Mouse (Mus musculus): Measurements from ENCODE around the gene Otud7a.

DNA sequence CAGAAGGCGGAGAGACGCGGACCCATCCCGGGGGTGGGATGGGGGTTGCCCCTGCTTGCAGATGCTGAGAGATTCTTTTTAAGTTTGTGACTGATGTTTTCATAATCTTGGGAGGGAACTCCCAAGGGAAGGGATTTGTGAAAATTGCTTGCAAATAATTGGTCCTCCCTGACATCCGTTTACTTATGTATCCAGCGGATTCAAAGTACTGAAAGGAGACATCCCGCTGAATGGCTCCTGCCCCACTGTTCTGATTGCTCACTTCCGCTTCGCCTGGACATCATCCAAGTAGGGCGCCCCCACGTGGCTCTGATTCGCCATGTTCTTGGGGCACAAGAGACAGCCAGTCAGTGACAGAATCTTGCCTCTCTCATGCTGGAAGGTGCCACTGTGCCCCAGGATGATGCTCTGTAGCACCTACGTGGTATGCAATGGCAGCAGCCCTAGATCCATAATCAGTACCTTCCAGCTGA is 311.0 kb downstream of the Otud7a start:
- peak; percentile 24; the same call in 1 of the 2 replicates for TF ChIP-seq CTCF (IDR thresholded peaks at IDR 0.05; ENCODE audit: low read depth, low read length)
- no peak for TF ChIP-seq POLR2A (IDR thresholded peaks at IDR 0.05; ENCODE audit: borderline replicate concordance, low read depth, low read length)

All from bone marrow macrophage, adult 2 months (primary cell).